Mouse (Mus musculus): ENCODE measurements around the gene Tusc2.

Tusc2 gene

GRCm38 (mm10) chr9:107563029-107563581, at the start of gene Tusc2:
Tusc2 (plus strand) TSS chr9:107563255.
- DNase-seq = peak; percentile 98

- peak; percentile 84 for DNase-seq
Observed at GRCm38 (mm10) chr9:107514303-107514955, 48.6 kb upstream of the Tusc2 start.

GRCm38 (mm10) chr9:107520331-107520730, 42.7 kb upstream of the Tusc2 start:
- no peak for DNase-seq

- DNase-seq = no peak
Observed at GRCm38 (mm10) chr9:107521190-107521589, 41.9 kb upstream of the Tusc2 start.

GRCm38 (mm10) chr9:107521711-107522399, 41.2 kb upstream of the Tusc2 start:
- no peak for DNase-seq

- DNase-seq = no peak
Observed at GRCm38 (mm10) chr9:107522400-107522711, 40.7 kb upstream of the Tusc2 start.

- peak; percentile 76 for DNase-seq
Observed at GRCm38 (mm10) chr9:107526198-107527026, 36.6 kb upstream of the Tusc2 start.

GRCm38 (mm10) chr9:107533791-107534407, 29.2 kb upstream of the Tusc2 start, which contains the start of gene Tmem115:
Tmem115 (plus strand) TSS chr9:107533945.
- DNase-seq = peak; percentile 98

- no peak for DNase-seq
Observed at GRCm38 (mm10) chr9:107534408-107535202, 28.4 kb upstream of the Tusc2 start.

- no peak for DNase-seq
Observed at GRCm38 (mm10) chr9:107538231-107538630, 24.8 kb upstream of the Tusc2 start.

GRCm38 (mm10) chr9:107538711-107539110, 24.3 kb upstream of the Tusc2 start:
- no peak for DNase-seq

GRCm38 (mm10) chr9:107539940-107540339, 23.1 kb upstream of the Tusc2 start:
- DNase-seq = no peak

- DNase-seq = no peak
Observed at GRCm38 (mm10) chr9:107540420-107540819, 22.6 kb upstream of the Tusc2 start.

GRCm38 (mm10) chr9:107541005-107541404, 22.1 kb upstream of the Tusc2 start:
- DNase-seq = no peak

- peak; percentile 96 for DNase-seq
Observed at GRCm38 (mm10) chr9:107541474-107542351, 21.3 kb upstream of the Tusc2 start, which contains the start of the genes Cyb561d2 and Nprl2. Cyb561d2 (minus strand) TSS chr9:107542193. Nprl2 (plus strand) TSS chr9:107542226.

GRCm38 (mm10) chr9:107542352-107542686, 20.7 kb upstream of the Tusc2 start:
- DNase-seq = no peak

- no peak for DNase-seq
Observed at GRCm38 (mm10) chr9:107542721-107543120, 20.3 kb upstream of the Tusc2 start.

- DNase-seq = no peak
Observed at GRCm38 (mm10) chr9:107543299-107543698, 19.8 kb upstream of the Tusc2 start.

- DNase-seq = no peak
Observed at GRCm38 (mm10) chr9:107544196-107544700, 18.8 kb upstream of the Tusc2 start.

- no peak for DNase-seq
Observed at GRCm38 (mm10) chr9:107544729-107545128, 18.3 kb upstream of the Tusc2 start.

GRCm38 (mm10) chr9:107545199-107545598, 17.9 kb upstream of the Tusc2 start:
- no peak for DNase-seq
